Mouse (Mus musculus) embryo, embryonic 10.5 days (tissue): ENCODE data around the gene Polr2i.
"Not testable (repeated sequence)": the region's sequence is repeated elsewhere in the genome, so short reads cannot be mapped to it uniquely, and the experiment has no call there.

Experiments used
- DNase-seq: peaks from one replicate; pipeline ENCODE4 v3.0.0-alpha.2; 2015; ENCODE audit warnings: low spot score

The Polr2i gene

DNA sequence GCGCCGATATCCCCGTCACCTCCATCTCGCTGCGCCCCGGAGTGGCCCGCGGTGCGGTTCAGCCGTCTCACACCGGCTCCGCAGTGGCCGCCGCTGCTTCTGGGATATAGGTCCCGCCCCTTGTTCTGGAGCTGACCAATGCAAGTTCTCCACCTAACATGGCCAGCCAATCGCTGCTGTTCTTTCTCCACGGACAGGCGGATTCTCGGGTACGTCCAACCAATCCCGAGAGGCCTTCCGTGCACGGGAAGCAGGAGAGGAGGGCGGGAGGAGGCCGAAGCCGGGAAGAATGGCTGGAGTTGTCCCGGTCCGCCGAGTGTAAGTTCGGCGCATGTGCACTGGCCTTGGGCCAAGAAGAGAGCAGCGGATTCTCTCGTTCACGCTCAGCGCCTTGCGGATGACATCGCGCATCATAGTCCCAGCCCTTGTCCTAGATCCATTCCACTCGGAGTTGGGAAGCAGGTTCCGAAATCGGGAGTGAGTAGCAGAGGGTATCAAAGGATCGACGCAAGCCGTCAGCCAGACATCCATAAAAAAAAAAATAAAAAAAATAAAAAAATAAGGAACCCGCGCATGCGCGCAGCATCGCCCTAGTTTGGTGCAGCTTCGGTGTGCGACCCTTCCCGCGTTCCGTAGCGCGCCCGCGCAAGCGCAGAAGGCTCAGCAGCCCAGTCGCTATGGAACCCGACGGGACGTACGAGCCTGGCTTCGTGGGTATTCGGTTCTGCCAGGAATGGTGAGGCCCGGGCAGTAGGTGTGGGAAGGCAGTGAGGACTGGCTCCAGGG is at the start of gene Polr2i, which contains the start of gene Tbcb:
TSS of gene Polr2i (plus strand) at position 280 of the 786 bp plus-strand sequence.
TSS of gene Tbcb (minus strand) at position 604 of the 786 bp plus-strand sequence.
- DNase-seq, result peak; percentile 98

DNA sequence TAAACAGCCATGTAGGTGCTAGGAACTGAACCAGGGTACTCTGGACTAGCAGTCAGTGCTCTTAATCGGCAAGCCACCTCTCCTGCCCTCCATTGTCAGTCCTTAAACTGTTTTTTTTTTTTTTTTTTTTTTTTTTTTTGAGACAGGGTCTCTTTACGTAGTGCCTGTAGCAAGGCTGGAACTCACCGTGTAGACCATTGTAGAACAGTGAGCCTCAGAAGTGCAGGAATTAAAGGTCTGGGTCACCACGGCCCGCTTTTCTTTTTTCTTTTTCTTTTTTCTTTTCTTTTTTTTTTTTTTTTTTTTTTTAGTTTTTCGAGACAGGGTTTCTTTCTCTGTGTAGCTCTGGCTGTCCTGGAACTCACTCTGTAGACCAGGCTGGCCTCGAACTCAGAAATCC is 48.6 kb upstream of the Polr2i start:
- DNase-seq, result not testable (repeated sequence)

DNA sequence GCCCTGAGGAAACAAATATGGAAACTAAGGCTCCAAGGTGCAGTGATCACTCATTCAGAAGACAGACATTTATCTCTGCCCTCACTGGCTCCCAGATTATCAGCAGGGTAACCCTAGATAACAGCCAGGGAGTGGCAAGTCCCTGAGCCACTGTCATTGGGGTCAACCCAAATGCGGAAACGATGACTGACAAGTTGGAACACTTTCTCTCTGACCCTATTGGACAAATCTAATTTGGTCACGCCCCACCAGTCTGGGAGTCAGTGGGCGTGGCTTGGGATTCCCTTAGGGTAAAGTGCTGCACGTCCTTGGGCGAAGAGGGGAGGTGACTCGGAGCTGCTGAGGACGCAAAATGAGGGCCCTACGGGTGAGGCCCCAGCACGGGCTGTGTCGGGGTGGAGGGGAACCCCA is 47.9 kb upstream of the Polr2i start, which contains the start of gene Cox7a1:
TSS of gene Cox7a1 (plus strand) at position 266 of the 411 bp plus-strand sequence.
- peak; percentile 91 for DNase-seq

DNA sequence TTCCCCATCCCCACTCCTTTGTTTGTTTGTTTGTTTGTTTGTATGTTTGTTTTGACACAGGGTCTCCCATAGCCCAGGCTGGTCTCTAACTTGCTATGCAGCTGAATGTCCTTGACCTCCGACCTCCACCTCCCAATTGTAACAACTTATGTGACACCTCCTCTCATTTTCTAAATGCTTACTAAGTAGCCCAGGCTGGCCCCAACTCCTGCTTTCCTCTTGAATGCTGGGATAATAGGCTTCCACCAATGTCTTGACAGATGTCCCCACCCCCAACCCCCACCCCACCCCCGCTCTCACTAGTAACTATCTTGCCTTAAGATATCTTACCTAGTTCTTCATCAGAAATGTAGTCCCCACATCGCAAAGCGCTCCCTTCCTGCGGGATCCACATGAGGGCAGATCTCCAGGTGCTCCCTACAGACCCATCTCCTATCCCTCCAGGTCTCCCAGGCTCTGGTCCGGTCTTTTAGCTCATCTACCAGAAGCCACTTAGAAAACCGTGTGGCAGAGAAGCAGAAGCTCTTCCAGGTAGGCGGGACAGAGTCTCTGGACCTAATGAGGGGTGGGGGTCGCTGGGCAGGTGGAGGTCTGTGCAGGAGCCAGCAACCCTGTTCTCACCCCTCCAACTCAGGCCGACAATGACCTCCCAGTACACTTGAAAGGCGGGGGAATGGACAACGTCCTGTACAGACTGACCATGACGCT is 47.0 kb upstream of the Polr2i start:
- no peak for DNase-seq

DNA sequence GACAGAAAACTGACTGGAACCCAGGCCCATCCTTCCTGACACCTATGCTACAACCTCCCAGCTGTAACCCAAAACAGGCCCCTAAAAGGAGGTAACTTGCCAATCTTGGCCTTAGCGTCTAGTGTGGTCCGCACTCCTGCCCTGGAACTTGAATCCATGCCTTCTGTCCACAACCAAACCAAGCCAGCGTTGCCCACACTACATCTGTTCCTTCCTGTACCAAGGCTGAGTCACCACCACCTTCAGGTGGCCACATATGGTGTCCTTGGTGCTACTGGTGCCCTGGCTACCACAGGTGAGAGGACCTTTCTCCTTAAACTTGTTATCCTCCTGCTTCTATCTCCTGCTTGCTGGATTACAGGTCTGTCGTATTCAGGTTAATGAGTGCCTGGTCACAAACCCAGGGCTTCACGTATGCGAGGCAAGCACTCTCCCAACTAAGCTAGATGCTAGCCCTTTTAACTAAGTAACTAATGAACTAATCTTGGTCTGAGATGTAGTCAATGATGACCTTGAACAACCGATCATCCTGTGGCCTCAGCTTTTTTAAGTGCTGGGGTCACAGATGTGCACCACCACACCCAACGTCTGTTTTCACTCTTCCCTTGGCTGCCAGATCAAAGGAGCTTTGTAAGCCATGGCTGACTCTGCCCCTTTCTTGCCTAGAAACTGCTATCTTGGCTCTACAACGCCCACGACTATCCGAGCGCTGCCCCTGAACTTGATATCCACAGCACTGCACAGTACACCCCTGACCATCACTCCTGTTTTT is 43.2 kb upstream of the Polr2i start:
- DNase-seq, result no peak

DNA sequence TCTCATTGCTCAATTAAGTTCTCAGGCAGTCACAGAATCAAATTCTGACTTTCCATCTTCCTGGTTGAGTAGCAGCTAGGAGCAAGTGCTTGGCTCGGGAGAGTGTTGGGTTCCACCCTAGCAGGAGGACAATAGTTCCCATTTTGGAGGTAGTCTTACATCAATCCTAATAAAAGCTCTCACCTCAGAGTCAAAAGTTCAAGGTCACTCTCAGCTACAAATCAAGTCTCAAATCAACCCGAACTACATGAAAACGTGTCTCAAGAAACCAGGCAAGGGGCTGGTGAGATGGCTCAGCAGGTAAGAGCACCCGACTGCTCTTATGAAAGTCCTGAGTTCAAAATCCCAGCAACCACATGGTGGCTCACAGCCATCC is 42.6 kb upstream of the Polr2i start:
- DNase-seq, result no peak

DNA sequence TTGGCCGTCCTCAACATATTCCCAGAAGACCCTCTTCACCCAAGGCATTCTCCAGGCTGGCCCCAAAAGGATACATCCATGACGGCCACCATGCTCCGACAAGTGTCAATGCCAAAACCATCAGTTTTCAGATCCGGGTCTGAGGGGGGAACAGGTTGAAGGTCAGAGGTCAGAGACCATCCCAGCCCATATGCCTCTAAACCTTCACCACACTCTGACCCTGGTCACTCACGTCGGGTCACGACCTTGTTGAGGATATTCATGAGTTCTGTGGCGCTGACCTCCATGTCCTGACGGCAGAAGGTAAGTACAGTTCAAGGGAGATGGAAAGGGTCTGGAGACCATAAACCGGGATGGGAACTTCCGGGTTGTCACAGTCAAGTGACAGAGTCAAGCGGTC is 39.7 kb upstream of the Polr2i start:
- no peak for DNase-seq

DNA sequence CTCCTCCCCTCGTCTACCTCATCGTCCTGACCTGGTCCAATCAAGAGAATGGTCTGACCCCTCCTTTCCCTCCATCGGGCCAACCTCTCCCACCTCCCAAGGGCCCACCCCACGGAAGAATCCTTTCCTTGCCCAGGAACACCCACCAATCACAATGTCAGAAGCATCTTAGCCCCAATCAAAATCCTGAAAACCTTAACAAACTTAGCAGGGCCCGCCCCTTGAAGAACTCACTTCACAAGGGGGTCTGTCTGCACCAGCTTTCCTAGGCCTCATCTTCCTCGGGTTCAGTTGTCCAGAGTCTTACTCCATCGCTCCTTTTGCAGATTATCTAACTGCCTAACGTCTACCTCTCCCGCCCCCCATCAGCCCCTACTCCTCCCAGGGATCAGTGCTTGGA is 38.7 kb upstream of the Polr2i start:
- DNase-seq, result peak; percentile 49

DNA sequence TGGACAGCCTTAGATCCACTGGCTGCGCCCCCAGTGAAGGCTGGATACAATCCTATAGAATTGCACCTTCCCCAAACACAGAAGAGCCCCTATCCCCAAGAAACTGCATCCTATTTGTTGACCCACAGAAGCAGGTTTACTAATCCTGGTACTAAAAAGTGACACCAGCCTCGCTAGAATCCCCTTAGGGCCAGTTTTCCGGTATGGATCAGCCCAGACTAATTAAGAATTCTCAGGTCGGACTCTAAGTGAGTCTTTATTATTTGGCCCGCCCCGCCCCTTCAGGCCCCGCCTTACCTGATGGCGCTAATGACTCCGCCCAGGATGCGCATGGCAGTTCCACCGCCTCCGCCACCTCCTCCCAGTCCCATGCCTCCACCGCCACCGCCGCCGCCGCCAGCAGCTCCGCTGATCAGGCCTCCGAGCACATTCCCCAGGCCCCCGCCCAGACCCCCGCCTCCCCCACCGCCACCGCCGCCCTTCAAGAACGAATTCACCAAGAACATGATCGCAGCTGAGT is 38.1 kb upstream of the Polr2i start:
- DNase-seq, result peak; percentile 87

DNA sequence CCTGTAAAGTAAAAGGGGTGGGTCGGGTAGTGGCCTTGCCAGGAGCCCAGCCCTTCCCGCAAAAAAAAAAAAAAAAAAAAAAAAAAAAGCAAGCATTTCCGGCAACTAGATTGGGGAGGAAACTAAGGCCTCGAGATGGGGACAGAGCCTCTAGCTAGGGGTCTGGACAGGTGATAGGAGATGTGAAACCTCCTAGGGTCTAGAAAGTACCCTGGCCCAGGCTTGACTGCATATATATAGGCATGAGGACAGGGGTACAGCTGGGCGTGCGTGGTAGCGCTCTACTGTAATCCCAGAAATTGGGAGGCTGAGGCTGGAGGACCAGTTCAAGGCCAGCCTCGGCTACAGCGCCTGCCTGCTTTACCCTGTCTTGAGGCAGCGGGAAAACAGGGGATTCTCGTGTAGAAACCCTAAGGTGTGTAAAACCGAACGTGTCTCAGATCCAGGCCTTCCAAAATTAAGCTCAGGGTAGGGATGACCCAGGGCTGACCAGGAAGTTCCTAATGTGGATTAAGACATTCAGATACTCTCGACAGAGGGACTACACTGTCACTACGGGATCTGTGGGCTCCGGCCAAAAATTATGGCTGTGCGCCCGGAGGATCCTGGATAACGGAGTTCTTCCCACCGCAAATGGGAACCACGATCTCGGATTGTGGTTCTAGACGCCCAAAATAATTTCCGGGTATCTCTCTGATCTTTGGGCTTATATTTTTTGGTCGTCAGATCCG is 37.5 kb upstream of the Polr2i start:
- DNase-seq, result peak; percentile 60

DNA sequence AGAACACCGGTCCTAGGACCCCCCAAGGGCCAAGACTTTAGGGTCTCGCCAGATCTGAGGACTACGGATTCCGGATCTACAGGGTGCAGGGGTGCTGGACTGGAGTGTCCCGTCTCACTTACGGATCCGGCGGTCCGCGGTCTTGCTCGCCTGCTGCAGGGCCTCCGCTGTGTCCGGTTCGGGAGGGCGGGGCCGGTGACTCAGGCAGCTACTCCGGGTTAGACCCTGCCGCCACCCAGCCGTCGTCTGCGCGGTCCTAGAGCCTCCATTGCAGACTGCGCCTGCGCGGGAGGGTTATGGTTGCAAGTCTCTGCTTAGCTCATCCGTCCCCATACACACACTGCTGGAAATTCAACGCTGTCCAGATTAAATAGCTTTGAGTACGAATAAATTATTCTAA is 36.9 kb upstream of the Polr2i start:
- peak; percentile 97 for DNase-seq

DNA sequence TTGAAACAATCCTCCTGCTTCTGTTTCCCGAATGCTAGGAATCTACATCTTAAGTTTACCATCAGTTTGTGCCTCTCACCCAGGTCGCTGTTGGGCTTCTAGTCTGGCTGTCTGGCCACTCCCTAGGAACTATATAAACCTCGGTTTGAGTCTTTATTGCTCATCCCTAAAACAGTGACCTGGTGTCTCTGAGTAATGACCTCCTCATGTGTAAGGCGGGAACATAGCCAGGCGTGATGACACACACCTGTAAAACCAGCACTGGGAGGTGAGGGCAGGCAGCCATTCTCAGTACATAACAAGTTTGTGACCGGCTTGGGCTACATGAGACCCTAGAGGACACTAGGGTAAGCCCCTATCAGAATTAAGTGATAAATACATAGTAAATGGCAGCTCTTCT is 36.3 kb upstream of the Polr2i start:
- no peak for DNase-seq

DNA sequence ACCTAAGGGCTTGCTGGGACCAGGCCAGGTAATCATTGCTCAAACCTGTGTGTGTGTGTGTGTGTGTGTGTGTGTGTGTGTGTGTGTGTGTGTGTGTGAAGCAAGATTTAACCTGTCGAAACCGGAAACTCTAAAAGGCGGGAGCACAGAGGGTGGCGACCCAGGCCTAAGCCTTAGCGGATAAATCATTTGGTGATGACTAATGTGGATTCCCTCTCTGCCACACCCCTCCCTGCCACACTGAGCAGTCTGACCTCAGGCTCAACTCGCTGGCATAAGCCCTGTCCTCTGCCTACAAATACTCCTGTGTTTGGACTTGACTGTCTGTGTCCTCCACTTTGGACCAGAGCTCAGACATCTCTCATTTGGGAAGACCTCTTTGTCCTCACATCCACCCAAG is 35.6 kb upstream of the Polr2i start:
- no peak for DNase-seq

DNA sequence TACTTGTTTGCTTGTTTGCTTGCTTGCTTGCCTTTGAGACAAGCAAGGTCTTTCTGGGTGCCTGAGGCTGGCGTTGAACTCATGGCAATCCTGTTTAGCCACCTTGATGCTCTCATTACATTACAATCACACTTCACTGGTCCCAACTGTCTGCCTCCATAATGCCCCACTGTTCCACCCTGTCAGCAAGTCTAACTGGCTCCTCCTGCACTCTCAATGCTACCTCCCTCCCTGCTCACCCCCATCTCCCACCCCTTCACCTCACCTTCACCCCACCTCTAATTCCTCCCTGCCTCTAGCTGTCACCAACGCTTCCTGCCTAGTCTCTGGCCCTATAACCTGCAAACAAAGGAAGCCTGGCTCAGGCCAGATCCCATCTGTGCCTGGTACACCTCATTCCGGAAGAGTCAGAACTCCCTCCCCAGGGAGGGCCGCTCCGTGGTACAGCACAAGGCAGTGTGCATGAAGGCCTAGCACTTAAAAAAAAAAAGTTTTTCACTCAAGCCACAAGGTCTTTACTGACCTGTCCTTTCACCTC is 34.1 kb upstream of the Polr2i start:
- no peak for DNase-seq

DNA sequence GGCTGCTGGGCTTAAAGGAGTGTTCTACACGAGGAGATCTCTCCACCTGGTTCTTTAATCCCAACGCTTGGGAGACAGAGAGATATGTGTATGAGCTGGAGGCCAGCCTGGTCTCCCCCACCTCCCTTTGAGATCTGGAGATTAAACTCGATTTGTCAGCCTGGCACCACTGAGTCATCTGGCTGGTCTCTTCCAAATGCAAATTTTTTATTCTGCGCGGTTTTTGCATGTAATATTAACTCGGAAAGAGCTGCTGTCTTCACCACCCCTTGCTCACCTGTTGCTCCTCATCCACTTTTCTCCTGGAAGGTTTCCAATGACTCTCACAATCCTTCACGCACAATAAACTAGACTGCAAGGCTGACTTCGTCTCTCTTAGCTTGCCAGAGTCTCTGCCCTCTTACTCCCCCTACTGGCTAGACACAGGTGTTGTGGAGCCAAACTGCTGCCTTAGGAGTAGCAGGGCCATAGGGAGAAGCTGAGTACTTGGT is 33.2 kb upstream of the Polr2i start, which contains the start of gene Capns1:
TSS of gene Capns1 (minus strand) at position 331 of the 491 bp plus-strand sequence.
- DNase-seq, result peak; percentile 93

DNA sequence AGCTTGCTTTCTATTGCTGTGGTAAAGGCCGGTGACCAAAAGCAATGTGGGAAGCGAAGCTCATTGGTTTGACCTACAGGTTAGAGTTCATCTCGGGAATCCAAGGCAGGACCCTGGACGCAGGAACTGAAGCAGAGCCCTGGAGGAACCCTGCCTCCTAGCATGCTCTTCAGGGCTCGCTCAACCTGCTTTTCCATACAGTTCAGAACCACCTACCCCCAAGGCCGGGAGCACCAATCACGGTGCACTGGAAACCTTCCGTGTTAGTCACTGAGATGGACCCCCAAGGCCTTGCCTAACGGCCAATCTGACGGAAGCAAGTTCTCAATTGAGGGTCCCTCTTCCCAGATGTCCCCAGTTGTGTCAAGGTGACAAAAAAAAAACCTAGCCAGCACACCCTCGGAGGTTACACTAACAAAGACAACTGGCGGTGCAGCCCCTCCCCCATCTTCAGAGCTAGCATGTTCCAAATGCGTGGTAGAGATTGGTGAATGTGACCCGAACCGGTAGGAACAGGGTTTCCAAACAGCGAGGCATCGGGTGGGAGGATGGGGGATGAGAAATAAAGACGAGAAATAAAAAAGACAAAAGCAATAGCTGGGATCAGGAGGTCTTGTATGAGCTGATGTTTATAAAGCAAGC is 32.1 kb upstream of the Polr2i start:
- DNase-seq, result no peak

DNA sequence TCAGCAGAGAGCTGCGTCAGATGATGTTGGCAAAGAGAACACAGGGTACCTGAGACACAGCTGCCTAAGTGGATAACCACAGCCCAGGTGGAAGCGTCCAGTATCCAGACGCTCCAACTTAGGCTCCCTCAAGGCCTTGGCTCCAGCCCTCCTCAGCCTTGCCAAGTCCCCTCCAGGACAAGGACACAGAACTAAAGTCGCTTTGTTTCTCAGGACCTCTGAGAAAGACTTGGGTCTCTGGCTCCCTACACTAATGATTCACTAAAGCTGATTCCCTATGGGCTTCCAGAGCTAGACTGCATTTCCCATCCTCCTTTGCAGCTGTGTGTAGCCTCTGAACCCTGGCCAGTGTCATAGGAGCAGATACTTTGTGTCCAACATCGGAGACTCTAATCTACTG is 31.5 kb upstream of the Polr2i start:
- DNase-seq, result no peak

DNA sequence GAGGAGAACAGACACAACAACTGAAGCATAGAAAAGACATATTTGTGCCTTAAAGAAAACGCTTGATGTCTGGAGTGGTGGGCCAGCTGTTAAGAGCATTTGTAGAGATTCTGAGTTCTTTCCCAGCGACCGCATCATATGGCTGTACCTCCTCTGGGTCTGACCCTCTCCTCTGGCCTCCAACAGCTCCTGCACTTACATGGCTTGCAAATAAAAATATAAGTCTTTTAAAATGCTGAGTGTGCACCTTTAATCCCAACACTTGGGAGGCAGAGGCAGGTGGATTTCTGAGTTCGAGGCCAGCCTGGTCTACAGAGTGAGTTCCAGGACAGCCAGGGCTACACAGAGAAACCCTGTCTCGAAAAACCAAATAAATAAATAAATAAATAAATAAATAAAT is 31.1 kb upstream of the Polr2i start:
- DNase-seq, result not testable (repeated sequence)

DNA sequence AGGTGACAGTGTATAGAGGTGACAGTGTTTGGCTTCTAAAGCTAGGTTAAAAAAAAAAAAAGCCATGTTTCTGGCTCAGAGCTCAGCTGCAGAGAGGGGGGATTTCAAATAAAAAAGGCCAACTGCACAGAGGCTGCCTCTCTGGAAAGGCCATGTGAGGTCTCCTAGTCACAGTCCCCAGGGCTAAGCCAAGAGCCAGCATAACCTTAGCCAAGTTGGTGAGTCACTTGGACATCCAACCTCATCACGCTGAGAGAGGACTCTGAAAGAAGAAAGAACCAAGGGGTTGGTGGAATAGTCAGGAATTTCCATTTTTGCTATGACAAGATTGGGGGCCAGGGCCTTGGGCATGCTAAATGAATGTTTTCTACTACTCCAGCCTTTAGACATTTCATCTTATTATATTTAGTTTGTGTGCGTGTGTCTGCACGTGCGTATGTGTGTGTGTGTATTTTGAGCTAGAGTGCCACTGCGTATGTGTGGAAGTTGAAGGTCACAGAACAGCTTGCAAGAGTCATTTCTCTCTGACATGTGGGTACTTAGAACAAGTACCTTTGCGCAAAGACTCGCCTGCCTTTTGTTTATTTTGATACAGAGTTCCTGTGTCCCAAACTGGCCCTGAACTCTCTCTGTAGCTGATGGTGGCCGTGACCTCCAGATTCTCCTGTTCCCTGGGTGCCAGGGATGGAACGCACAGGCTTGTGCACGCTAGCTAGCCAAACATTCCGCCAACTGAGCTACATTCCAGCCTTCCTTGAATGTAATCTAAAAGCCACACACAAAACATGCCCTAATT is 28.7 kb upstream of the Polr2i start:
- no peak for DNase-seq

DNA sequence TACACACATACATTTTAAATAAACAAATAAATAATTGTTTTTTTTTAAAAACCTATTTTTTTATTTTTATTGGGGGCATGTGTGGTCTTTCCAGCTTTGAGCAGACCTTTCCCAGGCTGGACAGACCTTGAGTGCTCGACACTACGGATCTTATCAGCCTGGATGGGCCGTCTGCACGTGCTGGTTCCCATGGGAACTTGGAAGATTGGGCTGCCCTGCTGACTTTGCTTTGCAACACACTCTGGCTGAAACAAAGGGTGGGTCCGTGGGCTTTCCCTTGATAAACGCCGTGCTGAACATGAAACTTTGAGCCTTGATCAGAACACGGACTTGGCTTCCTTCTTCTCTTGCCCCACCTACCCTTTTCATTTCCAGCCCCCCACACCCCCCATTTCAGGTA is 27.4 kb upstream of the Polr2i start:
- no peak for DNase-seq
